Mouse (Mus musculus) urinary bladder, postnatal 10 days (tissue): Measurements from ENCODE around the gene Gm10100.
"Not testable (repeated sequence)": the region's sequence is repeated elsewhere in the genome, so short reads cannot be mapped to it uniquely, and the experiment has no call there.

Experiments used
- DNase-seq: peaks from one replicate; pipeline ENCODE4 v3.0.0; 2022; ENCODE audit warnings: low spot score

Gene Gm10100

GRCm38 (mm10) chr10:77726186-77726585 is at the start of gene Gm10100:
Gm10100 (plus strand) TSS chr10:77726486.
- no peak for DNase-seq

- DNase-seq = no peak
Measured at GRCm38 (mm10) chr10:77677562-77677961, 48.7 kb upstream of the Gm10100 start.

- no peak for DNase-seq
Measured at GRCm38 (mm10) chr10:77682994-77683393, 43.3 kb upstream of the Gm10100 start.

- DNase-seq = no peak
Measured at GRCm38 (mm10) chr10:77684181-77684580, 42.1 kb upstream of the Gm10100 start.

- DNase-seq = no peak
Measured at GRCm38 (mm10) chr10:77685895-77686664, 40.2 kb upstream of the Gm10100 start, which contains the start of gene Tspear. Tspear (plus strand) TSS chr10:77686569.

- DNase-seq = no peak
Measured at GRCm38 (mm10) chr10:77687021-77687420, 39.3 kb upstream of the Gm10100 start.

GRCm38 (mm10) chr10:77690356-77690807 is 35.9 kb upstream of the Gm10100 start, which contains the start of gene Gm19402:
Gm19402 (minus strand) TSS chr10:77690757.
- DNase-seq = not testable (repeated sequence)

- DNase-seq = no peak
Measured at GRCm38 (mm10) chr10:77697133-77697532, 29.2 kb upstream of the Gm10100 start, which contains the start of gene Gm9508. Gm9508 (minus strand) TSS chr10:77697233.

- no peak for DNase-seq
Measured at GRCm38 (mm10) chr10:77706326-77706725, 20.0 kb upstream of the Gm10100 start, which contains the start of gene Gm10272. Gm10272 (plus strand) TSS chr10:77706626.

- DNase-seq = no peak
Measured at GRCm38 (mm10) chr10:77709831-77710230, 16.5 kb upstream of the Gm10100 start.

- DNase-seq = not testable (repeated sequence)
Measured at GRCm38 (mm10) chr10:77711157-77711556, 15.1 kb upstream of the Gm10100 start, which contains the start of gene Gm10024. Gm10024 (plus strand) TSS chr10:77711457.

GRCm38 (mm10) chr10:77713734-77714133 is 12.6 kb upstream of the Gm10100 start:
- DNase-seq = no peak

GRCm38 (mm10) chr10:77715507-77715906 is 10.8 kb upstream of the Gm10100 start, which contains the start of gene Gm10142:
Gm10142 (plus strand) TSS chr10:77715807.
- DNase-seq = no peak

GRCm38 (mm10) chr10:77720299-77720698 is 6.0 kb upstream of the Gm10100 start, which contains the start of gene Krtap12-1:
Krtap12-1 (plus strand) TSS chr10:77720599.
- not testable (repeated sequence) for DNase-seq

- no peak for DNase-seq
Measured at GRCm38 (mm10) chr10:77724855-77725254, 1.4 kb upstream of the Gm10100 start.

- no peak for DNase-seq
Measured at GRCm38 (mm10) chr10:77728280-77728679, 2.0 kb downstream of the Gm10100 start.

GRCm38 (mm10) chr10:77729241-77729640 is 3.0 kb downstream of the Gm10100 start:
- no peak for DNase-seq

- DNase-seq = no peak
Measured at GRCm38 (mm10) chr10:77735928-77736327, 9.6 kb downstream of the Gm10100 start.

GRCm38 (mm10) chr10:77738929-77739328 is 12.6 kb downstream of the Gm10100 start:
- DNase-seq = no peak

GRCm38 (mm10) chr10:77741924-77742688 is 15.8 kb downstream of the Gm10100 start, which contains the start of gene Gm18596:
Gm18596 (minus strand) TSS chr10:77742638.
- not testable (repeated sequence) for DNase-seq

GRCm38 (mm10) chr10:77750686-77751085 is 24.4 kb downstream of the Gm10100 start:
- not testable (repeated sequence) for DNase-seq

- DNase-seq = not testable (repeated sequence)
Measured at GRCm38 (mm10) chr10:77751254-77751653, 25.0 kb downstream of the Gm10100 start, which contains the start of gene Gm9736. Gm9736 (minus strand) TSS chr10:77751354.
